Mouse (Mus musculus) cerebellum, adult (tissue): ENCODE results near the gene Cfdp1.

ENCODE experiments used
- ATAC-seq: cut with Nextera tagmentation; 2 replicates; pipeline ENCODE4 v1.9.2; 2017; ENCODE audit warnings: mild to moderate bottlenecking, moderate library complexity, mixed read lengths; ENCODE audit not compliant: insufficient number of reproducible peaks, low FRiP score, low TSS enrichment

The Cfdp1 gene

DNA sequence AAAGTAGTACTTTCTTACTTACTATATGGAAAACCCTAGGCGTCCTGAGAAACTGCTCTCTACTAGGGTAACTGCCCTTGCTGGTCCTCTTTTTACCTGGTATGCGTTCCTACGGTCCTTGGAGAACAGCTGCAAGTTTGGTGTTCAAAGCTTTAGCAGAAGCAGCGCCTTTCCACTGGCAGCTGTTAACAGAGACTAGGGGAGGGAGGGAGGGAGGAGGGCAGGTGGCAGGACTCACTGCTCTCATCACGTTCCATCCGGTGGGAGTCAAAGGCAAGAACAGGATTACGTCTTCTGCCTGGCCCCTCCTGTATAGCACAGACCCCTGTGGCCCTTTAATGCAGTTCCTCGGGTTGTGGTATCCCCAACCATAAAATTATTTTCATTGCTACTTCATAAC lies 50.7 kb downstream of the Cfdp1 start:
- ATAC-seq, result no peak

DNA sequence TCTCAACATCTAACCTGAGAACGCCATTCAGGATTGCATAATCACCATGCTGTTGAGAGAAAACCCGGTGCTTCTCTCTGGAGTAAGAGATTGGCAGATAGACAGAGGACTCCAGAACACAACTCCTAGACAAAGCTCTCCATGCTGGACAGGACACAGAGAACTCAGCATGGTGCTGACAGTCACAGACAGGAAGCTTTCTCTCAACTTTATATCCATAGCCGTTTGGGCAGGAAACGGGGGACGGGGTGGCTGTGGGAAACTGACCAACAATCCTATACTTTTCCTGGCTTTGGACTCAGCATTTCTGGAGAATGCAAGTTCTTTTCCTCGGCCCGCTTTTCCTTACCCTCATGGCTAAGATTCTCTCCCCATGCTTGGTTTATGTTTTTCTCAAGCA lies 51.8 kb downstream of the Cfdp1 start:
- no peak for ATAC-seq

DNA sequence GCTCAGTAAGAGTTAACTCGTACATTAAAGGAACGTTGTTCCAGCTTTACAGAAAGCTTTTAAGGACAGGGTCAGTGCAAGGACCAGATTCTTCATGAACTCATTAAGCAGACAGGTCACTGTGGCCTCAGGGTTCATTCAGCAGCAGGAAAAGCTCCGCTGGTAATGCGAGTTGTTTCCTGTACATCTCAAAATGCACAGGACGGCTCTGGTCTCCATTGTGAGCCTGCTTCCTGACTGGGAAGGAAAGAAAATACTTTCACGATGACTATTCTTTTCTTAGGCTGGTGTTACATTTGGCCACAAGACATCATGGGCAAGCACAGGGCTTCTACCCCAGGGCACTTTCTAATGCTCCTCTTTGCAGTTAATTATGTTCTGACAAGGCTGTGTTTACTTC lies 52.6 kb downstream of the Cfdp1 start:
- no peak for ATAC-seq

DNA sequence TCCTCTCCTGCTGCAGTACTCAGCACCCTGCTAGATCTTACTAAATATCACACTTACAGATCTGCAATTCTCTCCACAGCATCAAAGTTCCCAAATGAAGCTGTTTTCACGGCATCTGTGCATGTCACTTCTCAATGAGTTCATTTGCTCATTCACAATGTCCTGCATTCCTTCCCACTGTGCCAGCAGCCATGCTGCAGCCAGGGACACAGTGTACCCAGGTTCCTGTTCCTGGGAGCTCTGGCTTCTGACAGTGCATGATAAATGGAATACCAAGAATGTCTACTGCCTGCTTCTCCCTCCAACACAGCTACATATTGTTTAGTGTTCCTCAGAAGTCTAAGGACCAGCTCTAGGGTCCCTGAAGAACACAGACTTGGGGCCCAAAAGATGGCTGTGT lies 57.6 kb downstream of the Cfdp1 start:
- no peak for ATAC-seq

DNA sequence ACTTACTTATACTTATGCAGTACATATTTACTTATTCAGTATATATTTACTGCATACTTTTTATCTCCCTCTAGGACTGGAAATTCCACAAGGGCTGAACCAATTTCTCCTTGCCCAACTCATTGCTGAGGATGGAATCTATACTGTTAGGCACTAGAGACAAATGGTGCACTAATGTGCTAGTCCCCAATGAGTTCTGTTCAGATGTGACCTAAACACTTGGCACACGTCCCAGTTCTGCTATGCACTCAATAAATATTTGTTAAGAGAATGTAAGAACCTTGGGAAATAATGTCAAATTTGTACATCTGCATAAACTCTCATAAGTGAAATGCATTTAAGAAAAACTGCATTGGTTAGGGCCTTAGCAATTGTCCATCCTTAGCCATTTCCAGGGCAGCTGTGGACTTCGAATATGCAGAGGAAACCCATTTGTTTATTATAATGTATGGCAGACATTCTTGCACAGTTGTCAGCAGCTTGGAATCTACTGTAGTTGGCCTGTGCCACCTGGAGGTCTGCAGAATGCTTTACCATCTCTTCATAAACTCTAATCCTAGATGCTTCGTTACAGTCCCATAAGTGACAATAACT lies 60.7 kb downstream of the Cfdp1 start:
- ATAC-seq, result no peak

DNA sequence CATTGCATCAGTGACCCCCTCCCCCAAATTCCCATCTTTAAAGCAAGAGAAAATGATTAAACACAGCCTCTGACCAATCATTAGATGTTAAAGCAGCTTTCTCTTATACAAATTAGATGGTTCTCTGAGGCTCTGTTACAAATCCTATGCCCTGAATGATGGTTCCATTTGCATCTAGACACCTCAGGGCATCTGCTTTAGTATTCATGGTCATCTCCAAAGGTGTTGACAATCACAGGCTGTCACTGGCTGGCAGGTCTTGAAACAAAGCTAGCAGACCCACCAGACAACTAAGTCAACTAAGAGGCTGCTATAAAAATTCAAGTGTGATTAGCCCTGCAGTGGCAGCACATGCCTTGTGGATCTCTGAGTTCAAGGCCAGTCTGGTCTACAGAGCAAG lies 64.5 kb downstream of the Cfdp1 start:
- ATAC-seq, result no peak

DNA sequence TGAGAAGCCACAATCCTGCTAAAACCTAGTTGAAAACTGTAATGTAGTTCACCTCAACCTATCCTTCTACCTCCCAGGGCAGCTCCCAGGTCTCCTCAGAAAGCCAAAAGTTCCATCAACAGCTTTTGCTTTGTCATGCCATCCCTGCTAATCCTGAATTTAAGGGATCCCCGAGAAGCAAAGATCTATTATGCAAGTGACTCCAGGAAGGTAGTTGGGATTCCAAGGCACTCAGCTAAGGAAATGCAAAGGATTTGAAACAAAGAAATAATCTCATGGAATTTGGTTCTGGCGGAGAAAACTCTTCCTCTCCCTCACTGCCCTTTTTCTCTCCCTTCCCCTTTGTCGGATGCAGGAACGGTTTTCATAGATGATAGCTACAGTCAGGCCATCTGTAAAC lies 64.9 kb downstream of the Cfdp1 start:
- no peak for ATAC-seq

DNA sequence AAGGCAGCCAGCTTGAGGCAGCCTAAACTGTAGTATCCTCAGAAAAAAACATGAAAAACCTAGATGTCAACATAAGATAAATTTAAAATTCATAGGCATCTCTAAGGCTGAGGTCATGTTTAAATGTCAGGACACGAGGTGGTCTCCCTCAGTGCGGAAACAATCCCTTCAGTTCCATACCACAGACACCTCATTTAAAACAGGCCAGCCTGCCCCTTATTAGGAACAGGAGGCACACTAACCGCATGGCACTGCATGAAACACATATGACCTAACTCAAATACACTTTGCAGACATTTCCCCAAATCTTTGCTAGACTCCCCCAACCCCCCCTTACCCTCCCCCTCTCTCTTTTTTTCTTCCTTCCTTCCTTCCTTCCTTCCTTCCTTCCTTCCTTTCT lies 65.6 kb downstream of the Cfdp1 start:
- ATAC-seq, result no peak

DNA sequence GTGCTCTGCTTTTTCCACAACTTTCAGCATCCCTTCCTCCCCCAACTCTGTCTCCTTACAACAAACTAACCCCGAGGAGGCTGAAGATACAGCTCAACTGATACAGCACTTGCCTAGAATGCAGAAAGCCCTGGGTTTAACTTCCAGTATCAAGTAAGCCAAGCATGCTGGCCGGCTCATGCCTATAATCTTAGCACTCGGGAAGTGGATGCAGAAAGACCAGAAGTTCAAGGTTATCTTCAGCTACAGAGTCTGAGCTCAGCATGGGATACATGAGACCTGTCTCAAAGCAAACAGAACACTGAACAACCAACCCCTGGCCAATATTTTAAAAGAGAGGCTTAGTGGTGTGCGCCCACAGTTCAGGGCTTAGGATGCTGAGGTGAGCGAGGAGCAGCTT lies 66.0 kb downstream of the Cfdp1 start:
- ATAC-seq, result no peak

DNA sequence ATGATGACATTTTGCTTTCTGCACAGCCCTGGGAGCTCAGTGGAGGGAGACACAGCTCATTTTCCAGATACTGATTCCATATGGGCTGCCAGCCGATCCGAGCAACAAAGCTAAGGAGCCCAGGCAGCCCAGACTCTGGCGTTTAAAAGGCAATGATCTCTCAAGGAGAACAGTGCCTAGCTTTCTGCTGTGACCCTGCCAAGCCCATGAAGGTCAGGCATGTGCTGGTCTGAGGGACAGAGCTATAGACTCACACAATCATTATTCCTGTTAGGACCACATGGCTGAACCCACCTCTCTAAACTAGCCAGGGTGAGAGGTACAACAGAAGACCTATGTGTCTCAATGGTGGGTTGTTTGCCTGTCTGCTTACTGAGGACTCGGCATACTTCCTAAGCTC lies 66.4 kb downstream of the Cfdp1 start:
- ATAC-seq, result 0 out of 2 replicates have a peak, but pooled peaks have one; percentile 18

DNA sequence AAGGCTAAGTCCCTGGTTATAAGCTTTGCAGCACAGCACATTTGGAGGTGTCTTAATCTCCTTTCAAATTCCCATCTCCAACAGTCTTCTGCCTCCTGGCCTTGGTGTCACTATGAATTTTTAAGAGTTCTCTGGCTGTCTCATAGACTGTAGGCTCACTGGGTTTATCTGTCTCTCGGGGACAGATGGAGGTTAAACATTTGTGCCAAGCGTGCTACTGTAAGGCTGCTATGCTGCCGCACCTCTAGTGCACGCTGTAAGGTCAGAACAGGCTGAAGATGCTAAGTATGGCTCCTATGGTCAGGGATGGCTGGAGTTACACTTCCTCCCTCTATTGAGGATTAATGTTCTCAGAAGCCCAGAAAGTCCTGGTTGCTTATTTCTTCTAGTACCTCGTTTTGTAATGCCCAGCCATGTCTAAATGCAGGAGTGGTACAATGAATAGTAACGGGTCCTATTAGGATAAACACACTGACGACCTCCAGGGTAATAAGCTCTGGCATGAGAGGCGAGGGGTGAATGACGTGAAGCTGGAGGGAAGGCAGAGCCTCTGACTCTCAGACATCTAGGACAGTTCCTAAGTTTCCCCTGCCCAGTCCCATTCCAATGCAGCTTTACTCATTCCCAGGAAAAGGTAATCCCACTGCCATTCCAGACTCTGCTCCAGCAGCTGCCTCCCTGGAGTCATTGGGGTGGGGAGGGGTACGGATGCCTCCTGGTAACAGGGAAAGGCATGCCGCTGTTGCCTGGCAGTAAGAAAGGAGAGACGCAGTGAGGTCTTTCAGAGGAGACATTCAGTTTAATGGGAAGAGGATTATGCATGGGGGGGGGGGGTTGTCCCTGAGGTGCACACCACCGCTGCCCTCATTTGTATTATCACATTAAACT lies 67.1 kb downstream of the Cfdp1 start:
- ATAC-seq, result 0 out of 2 replicates have a peak, but pooled peaks have one; percentile 50

DNA sequence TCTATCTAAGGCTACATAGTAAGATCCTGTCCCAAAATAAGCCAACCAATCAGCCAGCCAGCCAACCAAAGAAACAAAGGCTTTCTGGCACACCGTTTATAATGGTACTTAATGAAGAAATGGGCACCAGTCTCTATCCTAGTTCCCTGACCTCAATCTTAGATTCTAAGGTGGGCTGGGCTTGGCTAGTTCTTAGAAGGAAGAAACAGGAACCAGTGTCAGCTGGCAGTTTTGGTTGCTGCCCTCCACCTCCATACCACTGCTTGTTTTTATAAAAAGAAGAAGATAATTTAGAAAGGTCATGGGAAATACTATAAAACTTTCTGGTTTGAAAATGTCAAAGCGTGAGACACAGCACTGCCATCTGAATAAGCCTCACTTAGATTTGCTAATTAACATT lies 68.0 kb downstream of the Cfdp1 start:
- ATAC-seq, result no peak

DNA sequence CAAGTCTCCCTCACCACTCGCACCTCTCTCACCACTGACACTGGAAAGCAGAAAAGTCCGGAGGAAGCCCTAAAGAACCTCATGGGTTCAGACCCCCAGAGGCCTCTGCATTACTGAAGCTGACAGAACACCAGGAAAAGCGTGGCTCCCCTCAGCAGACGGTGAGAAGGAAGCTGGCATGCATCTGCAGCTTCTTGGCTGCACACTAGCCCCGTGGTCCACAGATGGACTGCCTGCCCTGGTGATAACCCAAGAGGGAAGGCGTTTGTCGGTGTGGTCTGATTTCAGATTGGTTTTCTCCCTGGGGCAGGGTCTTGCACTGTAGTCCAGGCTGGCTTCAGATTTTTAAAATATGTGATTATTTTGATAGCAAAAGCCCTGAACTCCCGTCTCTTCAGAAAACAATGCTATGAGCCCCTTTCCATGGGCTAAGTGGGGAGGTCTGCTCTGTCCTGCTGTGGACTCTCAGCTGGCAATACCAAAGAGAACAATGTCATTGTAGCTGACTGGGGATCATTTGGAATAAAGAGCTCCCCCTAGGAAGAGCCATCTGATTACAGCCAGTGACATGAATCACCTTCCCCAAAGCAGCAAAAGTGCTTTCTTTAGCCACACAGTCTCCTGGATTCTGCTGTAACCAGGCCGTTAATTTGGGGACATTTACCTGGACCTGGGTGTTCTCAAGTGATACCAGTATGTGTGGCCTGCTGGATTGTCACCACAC lies 71.3 kb downstream of the Cfdp1 start:
- no peak for ATAC-seq

DNA sequence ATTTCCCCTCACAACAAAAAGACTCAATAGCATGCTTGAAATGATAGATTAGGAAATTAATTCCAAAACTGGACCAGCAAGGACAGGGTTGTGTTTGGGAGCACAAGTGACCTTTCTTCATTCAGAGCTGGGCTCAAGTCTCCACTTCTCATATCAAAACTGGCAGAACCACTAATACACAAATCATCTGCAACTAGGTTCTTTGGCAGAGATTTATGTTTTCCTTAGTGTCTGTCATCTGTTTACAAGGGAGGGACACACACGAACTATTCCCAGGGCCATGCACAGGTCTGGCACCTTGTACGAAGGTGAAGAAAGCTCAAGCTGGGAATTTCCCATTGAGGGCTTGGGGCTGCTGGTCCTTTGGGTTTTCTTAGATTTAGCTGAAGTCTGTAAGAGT lies 71.9 kb downstream of the Cfdp1 start:
- ATAC-seq, result no peak

DNA sequence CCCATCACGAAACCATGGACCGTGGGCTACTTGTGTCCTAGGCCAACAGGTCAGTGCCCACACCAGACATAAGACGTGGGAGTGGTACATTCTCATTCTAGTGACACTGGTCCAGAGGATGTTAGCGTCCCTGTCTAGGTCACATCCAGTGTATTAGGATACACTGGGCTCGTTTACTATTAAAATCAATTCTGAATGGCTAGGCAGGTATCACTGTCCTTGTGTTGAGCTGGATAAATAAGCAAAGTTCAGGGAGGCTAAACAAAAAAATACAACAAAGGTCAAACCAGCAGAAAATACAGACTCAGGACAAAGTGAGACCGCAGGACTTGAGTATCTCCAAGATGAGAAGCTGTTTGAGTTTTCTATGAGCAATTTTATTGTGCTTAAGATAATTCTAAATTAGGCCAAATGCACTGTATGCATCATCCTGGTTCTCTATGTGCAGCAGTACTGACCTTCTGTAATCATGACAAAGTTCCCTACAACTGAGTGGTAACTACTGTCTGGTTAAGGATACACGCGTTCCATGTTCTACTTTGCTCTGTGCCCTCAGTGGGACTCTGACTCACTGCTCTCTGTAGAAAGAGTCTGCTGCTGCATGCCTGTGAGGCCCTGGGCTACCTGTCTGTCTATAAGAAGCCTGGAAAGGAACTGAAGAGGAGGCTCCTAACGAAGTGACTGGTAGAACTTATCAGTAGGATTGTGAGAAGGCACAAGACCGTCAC lies 73.2 kb downstream of the Cfdp1 start:
- ATAC-seq, result no peak

DNA sequence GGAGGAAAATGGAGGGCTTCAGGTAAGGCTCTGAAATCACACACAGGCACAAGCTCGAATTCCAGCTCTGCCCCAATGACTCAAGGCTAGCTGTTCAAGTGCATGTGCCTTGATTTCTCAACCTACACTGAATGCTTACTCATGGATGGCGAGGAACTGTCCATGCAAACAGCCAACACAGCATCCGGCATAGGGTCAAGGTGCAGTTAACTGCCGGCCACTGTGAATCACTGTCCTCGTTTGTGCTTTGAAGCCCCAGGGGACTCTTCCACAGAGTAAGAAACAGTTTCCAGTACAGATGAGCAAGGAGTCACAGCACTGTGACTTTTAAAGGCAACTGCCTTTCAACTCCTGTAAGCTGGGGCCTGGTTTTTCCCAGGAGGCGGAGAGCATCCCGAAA lies 74.4 kb downstream of the Cfdp1 start:
- ATAC-seq, result no peak

DNA sequence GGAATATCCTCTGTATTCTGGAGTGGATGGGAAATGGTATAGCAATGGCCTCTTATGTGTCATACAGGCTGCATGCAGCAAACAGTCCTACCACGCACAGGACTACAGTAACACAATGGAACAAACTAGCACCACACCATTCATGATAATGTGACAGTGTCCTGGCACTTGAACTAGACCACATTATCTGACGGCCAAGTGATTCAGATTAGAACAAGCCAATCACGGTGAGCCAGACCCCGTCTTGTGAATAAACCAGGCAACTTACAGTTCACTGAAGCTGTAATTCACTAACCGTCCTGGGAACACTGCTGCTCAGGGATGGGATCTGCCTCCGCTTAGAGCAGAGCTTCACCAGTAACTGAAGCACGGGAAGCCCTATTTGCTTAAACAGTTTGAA lies 75.3 kb downstream of the Cfdp1 start:
- no peak for ATAC-seq

DNA sequence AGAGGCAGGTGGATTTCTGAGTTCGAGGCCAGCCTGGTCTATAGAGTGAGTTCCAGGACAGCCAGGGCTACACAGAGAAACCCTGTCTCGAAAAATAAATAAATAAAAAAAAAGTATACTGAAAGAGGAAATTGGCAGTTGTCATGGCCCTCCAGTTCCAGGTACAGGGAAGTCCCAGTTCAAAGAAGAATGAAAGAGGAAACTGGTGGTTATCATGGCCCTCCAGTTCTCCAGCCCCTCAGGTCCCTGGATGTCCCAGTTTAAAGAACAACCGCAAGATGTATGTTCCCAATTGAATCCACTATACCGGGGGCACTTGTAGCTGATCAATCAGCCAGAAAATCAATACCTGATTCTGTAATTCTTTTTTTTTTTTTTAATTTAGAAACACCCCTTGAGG lies 77.6 kb downstream of the Cfdp1 start:
- ATAC-seq, result no peak

DNA sequence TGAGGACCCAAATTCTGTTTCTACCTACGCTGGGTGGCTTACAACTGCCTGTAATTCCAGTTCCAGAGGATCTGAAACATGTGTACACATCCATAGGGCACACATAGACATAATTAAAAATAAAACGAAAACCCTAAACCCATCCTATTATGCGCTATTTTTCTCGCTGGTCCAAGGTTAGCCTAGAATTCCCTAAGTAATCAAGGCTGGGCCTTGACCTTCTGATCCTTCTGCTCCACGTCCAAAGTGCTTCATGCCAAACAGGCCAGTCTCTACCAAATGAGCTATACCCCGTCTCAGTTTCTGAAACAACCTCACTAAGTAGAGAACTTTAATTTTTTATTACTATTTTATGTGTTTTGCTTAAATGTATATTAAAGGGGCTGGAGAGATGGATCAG lies 78.3 kb downstream of the Cfdp1 start:
- ATAC-seq, result no peak

DNA sequence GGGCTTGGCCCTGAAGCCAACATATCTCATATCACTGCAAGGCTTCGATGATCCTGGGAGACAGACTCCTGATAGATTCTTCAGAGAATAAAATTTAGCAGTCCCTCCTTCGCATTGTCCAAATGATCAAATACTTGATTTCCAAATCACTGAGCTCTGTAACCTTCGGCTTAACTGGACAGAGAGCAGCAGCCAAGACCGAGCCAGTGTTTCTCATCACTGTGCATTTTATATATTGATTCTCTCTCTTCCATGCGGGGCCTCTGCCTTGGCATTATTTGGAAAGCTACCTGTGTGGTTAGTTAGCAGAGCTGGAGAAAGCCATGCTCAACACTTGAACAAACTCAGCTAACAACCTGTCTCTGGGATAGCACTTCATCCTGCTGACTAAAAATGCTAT lies 80.6 kb downstream of the Cfdp1 start:
- no peak for ATAC-seq

DNA sequence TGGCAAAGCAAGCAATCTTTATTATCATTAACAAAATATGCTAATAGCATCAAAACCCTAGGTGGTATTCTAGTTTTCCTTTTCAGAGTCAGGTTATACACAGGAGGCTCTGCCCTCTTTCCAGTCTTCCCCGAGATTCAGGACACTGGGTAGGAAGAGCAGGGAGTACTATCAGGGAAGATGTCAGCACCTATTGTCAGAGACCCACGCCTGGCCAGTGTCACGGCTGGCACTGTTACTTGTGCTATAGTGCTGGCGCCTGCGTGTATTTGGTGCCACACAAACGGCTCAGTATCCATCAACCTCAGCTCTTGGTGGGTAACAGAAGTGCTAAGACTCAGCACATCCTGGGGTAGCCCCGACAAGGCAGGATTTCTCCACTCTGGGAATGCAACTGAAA lies 81.0 kb downstream of the Cfdp1 start:
- no peak for ATAC-seq
